Mouse (Mus musculus): Measurements from ENCODE around the gene Teddm2. TPM values are rescaled to one million over a fixed set of nuclear protein-coding genes. Genes with fewer than 3 reads are reported as not detected.

Teddm2 gene
- polyA plus RNA-seq, 1 experiment from 2014 or later, result 0.67 TPM

Small RNAs within 50 kb of the gene (microRNA-seq; reads per million reads assigned to microRNA genes)
- 11.1 reads per million, percentile 30 among the genes with 10 or more reads in this experiment for gene Mir8114

Other genes starting within 250 kb of the Teddm2 start
- gene Rgs8, start 247.2 kb downstream of the Teddm2 start, polyA plus RNA-seq (2015; fragmentation: Nextera tagmentation; extraction: Ambion mirVana), result 0.16 and 0.31 TPM in 2 replicates
- 4.5 and 5.0 TPM in 2 replicates for gene Rgs16, start 159.9 kb downstream of the Teddm2 start, polyA plus RNA-seq (2015; fragmentation: Nextera tagmentation; extraction: Ambion mirVana)
- 10.7 and 12.4 TPM in 2 replicates for gene Rnasel, start 150.8 kb downstream of the Teddm2 start, polyA plus RNA-seq (2015; fragmentation: Nextera tagmentation; extraction: Ambion mirVana)
- gene Rgsl1, start 56.1 kb downstream of the Teddm2 start, polyA plus RNA-seq (2015; fragmentation: Nextera tagmentation; extraction: Ambion mirVana), result not detected in 2 replicates
- gene Teddm1b, start 25.9 kb downstream of the Teddm2 start, polyA plus RNA-seq (2015; fragmentation: Nextera tagmentation; extraction: Ambion mirVana), result 0.39 and 0.40 TPM in 2 replicates
- not detected in 2 replicates for gene Teddm1a, start 8.5 kb downstream of the Teddm2 start, polyA plus RNA-seq (2015; fragmentation: Nextera tagmentation; extraction: Ambion mirVana)
- gene Glul, start 284 bp downstream of the Teddm2 start, polyA plus RNA-seq (2015; fragmentation: Nextera tagmentation; extraction: Ambion mirVana), result 159 and 176 TPM in 2 replicates

Measured in kidney, embryonic 16.5 days (tissue).